Mouse (Mus musculus): Measurements from ENCODE around the gene Zdhhc19. TPM values are rescaled to one million over a fixed set of nuclear protein-coding genes. Genes with fewer than 3 reads are reported as not detected.

Zdhhc19 gene
- total and polyA plus RNA-seq, 3 experiments = not detected

GRCm38 (mm10) chr16:32593283-32593805 is 97.3 kb downstream of the Zdhhc19 start:
- no peak overlapping the region for H3K4me3 ChIP-seq (ENCODE audit: low read depth, low read length)
- DNase-seq (ENCODE audit: low spot score) (no peak), ATAC-seq (ENCODE audit: extremely low read depth, insufficient number of reproducible peaks, low FRiP score, poor library complexity, severe bottlenecking) (no peak)
- peaks cover 25% of the 10 kb centered on the region for H3K27me3 ChIP-seq (ENCODE audit: insufficient read depth, low read length)
- TF ChIP-seq GATA1 (IDR thresholded peaks at IDR 0.05; ENCODE audit: borderline replicate concordance, low read length) (no peak), CTCF (IDR thresholded peaks at IDR 0.05; ENCODE audit: low read depth, low read length) (no peak), POLR2AphosphoS5 (IDR thresholded peaks at IDR 0.05; ENCODE audit: insufficient replicate concordance, low read depth, low read length) (no peak), TAL1 (conservative IDR thresholded peaks at IDR 0.05; ENCODE audit: low read depth, low read length) (no peak), GATA2 (IDR thresholded peaks at IDR 0.05; ENCODE audit: borderline replicate concordance, low read depth, low read length) (no peak)
- H3K36me3 ChIP-seq (replicated peaks) = no peaks in the 10 kb centered on the region
- H3K9me3 ChIP-seq (replicated peaks) = no peaks in the 10 kb centered on the region
- H3K4me1 ChIP-seq (ENCODE audit: insufficient read depth, low read depth, low read length) = peaks cover 19% of the 10 kb centered on the region

- no peak for ATAC-seq (ENCODE audit: extremely low read depth, insufficient number of reproducible peaks, low FRiP score, poor library complexity, severe bottlenecking)
- no peak for DNase-seq (ENCODE audit: low spot score)
- H3K4me3 ChIP-seq (ENCODE audit: low read depth, low read length) = no peak overlapping the region
- TF ChIP-seq GATA2 (IDR thresholded peaks at IDR 0.05; ENCODE audit: borderline replicate concordance, low read depth, low read length) (no peak), TAL1 (conservative IDR thresholded peaks at IDR 0.05; ENCODE audit: low read depth, low read length) (no peak), POLR2AphosphoS5 (IDR thresholded peaks at IDR 0.05; ENCODE audit: insufficient replicate concordance, low read depth, low read length) (no peak), GATA1 (IDR thresholded peaks at IDR 0.05; ENCODE audit: borderline replicate concordance, low read length) (no peak), CTCF (IDR thresholded peaks at IDR 0.05; ENCODE audit: low read depth, low read length) (no peak)
- H3K36me3 ChIP-seq (replicated peaks) = no peaks in the 10 kb centered on the region
- H3K9me3 ChIP-seq (replicated peaks) = no peaks in the 10 kb centered on the region
- peaks cover 25% of the 10 kb centered on the region for H3K27me3 ChIP-seq (ENCODE audit: insufficient read depth, low read length)
- H3K4me1 ChIP-seq (ENCODE audit: insufficient read depth, low read depth, low read length) = peaks cover 23% of the 10 kb centered on the region
Observed at GRCm38 (mm10) chr16:32593916-32594315, 97.9 kb downstream of the Zdhhc19 start.

GRCm38 (mm10) chr16:32594701-32595100 is 98.6 kb downstream of the Zdhhc19 start:
- Histone ChIP-seq H3K9me3 (replicated peaks) (no peaks in the 10 kb centered on the region), H3K36me3 (replicated peaks) (no peaks in the 10 kb centered on the region), H3K27me3 (ENCODE audit: insufficient read depth, low read length) (peaks cover 24% of the 10 kb centered on the region), H3K4me1 (ENCODE audit: insufficient read depth, low read depth, low read length) (peaks cover 22% of the 10 kb centered on the region), H3K4me3 (ENCODE audit: low read depth, low read length) (no peak overlapping the region)
- no peak for DNase-seq (ENCODE audit: low spot score)
- no peak for ATAC-seq (ENCODE audit: extremely low read depth, insufficient number of reproducible peaks, low FRiP score, poor library complexity, severe bottlenecking)
- TF ChIP-seq TAL1 (conservative IDR thresholded peaks at IDR 0.05; ENCODE audit: low read depth, low read length) (no peak), POLR2AphosphoS5 (IDR thresholded peaks at IDR 0.05; ENCODE audit: insufficient replicate concordance, low read depth, low read length) (no peak), GATA2 (IDR thresholded peaks at IDR 0.05; ENCODE audit: borderline replicate concordance, low read depth, low read length) (no peak), CTCF (IDR thresholded peaks at IDR 0.05; ENCODE audit: low read depth, low read length) (no peak), GATA1 (IDR thresholded peaks at IDR 0.05; ENCODE audit: borderline replicate concordance, low read length) (no peak)

- Histone ChIP-seq H3K4me3 (ENCODE audit: low read depth, low read length) (no peak overlapping the region), H3K4me1 (ENCODE audit: insufficient read depth, low read depth, low read length) (peaks cover 21% of the 10 kb centered on the region), H3K27me3 (ENCODE audit: insufficient read depth, low read length) (peaks cover 22% of the 10 kb centered on the region), H3K9me3 (replicated peaks) (no peaks in the 10 kb centered on the region), H3K36me3 (replicated peaks) (no peaks in the 10 kb centered on the region)
- no peak for ATAC-seq (ENCODE audit: extremely low read depth, insufficient number of reproducible peaks, low FRiP score, poor library complexity, severe bottlenecking)
- TF ChIP-seq CTCF (IDR thresholded peaks at IDR 0.05; ENCODE audit: low read depth, low read length) (no peak), GATA2 (IDR thresholded peaks at IDR 0.05; ENCODE audit: borderline replicate concordance, low read depth, low read length) (no peak), POLR2AphosphoS5 (IDR thresholded peaks at IDR 0.05; ENCODE audit: insufficient replicate concordance, low read depth, low read length) (no peak), GATA1 (IDR thresholded peaks at IDR 0.05; ENCODE audit: borderline replicate concordance, low read length) (no peak), TAL1 (conservative IDR thresholded peaks at IDR 0.05; ENCODE audit: low read depth, low read length) (no peak)
- DNase-seq (ENCODE audit: low spot score) = no peak
Observed at GRCm38 (mm10) chr16:32595142-32595855, 99.2 kb downstream of the Zdhhc19 start.

- peaks cover 14% of the 10 kb centered on the region for H3K27me3 ChIP-seq (ENCODE audit: insufficient read depth, low read length)
- H3K4me3 ChIP-seq (ENCODE audit: low read depth, low read length) = no peak overlapping the region; the same call in 1 of the 2 replicates
- DNase-seq (ENCODE audit: low spot score) (no peak), ATAC-seq (ENCODE audit: extremely low read depth, insufficient number of reproducible peaks, low FRiP score, poor library complexity, severe bottlenecking) (peak; percentile 40; the same call in 1 of the 2 replicates)
- no peaks in the 10 kb centered on the region for H3K9me3 ChIP-seq (replicated peaks)
- TF ChIP-seq TAL1 (conservative IDR thresholded peaks at IDR 0.05; ENCODE audit: low read depth, low read length) (no peak), GATA1 (IDR thresholded peaks at IDR 0.05; ENCODE audit: borderline replicate concordance, low read length) (no peak), GATA2 (IDR thresholded peaks at IDR 0.05; ENCODE audit: borderline replicate concordance, low read depth, low read length) (no peak), POLR2AphosphoS5 (IDR thresholded peaks at IDR 0.05; ENCODE audit: insufficient replicate concordance, low read depth, low read length) (no peak), CTCF (IDR thresholded peaks at IDR 0.05; ENCODE audit: low read depth, low read length) (no peak)
- H3K4me1 ChIP-seq (ENCODE audit: insufficient read depth, low read depth, low read length) = peaks cover 21% of the 10 kb centered on the region
- H3K36me3 ChIP-seq (replicated peaks) = no peaks in the 10 kb centered on the region
Observed at GRCm38 (mm10) chr16:32597909-32598381, 101.9 kb downstream of the Zdhhc19 start.

- TF ChIP-seq GATA2 (IDR thresholded peaks at IDR 0.05; ENCODE audit: borderline replicate concordance, low read depth, low read length) (no peak), TAL1 (conservative IDR thresholded peaks at IDR 0.05; ENCODE audit: low read depth, low read length) (no peak), GATA1 (IDR thresholded peaks at IDR 0.05; ENCODE audit: borderline replicate concordance, low read length) (no peak), CTCF (IDR thresholded peaks at IDR 0.05; ENCODE audit: low read depth, low read length) (no peak)
- H3K4me1 ChIP-seq (ENCODE audit: insufficient read depth, low read depth, low read length) = peaks cover 20% of the 10 kb centered on the region
- ATAC-seq (ENCODE audit: extremely low read depth, insufficient number of reproducible peaks, low FRiP score, poor library complexity, severe bottlenecking) (no peak), DNase-seq (ENCODE audit: low spot score) (no peak)
- H3K27me3 ChIP-seq (ENCODE audit: insufficient read depth, low read length) = peaks cover 7% of the 10 kb centered on the region
- H3K36me3 ChIP-seq (replicated peaks) = no peaks in the 10 kb centered on the region
- H3K4me3 ChIP-seq (ENCODE audit: low read depth, low read length) = no peak overlapping the region
- no peaks in the 10 kb centered on the region for H3K9me3 ChIP-seq (replicated peaks)
Observed at GRCm38 (mm10) chr16:32599151-32599550, 103.1 kb downstream of the Zdhhc19 start.

Data from G1E (cell line).